Mouse (Mus musculus) cortical plate, adult 2 months (tissue): Measurements from ENCODE around the gene Rora.

Experiments
- CTCF ChIP-seq: fragments of 200-500 bp; IDR thresholded peaks from 2 replicates; pipeline ENCODE4 v1.5.1; 2011; ENCODE audit warnings: mild to moderate bottlenecking, control low read depth, low read length; ENCODE audit not compliant: insufficient read depth; ENCODE audit errors: extremely low read depth
- POLR2A ChIP-seq: fragments of 200-500 bp; IDR thresholded peaks from 2 replicates; pipeline ENCODE4 v1.6.1; 2011; ENCODE audit warnings: mild to moderate bottlenecking, low read length, control low read depth; ENCODE audit not compliant: insufficient read depth; ENCODE audit errors: extremely low read depth

DNA sequence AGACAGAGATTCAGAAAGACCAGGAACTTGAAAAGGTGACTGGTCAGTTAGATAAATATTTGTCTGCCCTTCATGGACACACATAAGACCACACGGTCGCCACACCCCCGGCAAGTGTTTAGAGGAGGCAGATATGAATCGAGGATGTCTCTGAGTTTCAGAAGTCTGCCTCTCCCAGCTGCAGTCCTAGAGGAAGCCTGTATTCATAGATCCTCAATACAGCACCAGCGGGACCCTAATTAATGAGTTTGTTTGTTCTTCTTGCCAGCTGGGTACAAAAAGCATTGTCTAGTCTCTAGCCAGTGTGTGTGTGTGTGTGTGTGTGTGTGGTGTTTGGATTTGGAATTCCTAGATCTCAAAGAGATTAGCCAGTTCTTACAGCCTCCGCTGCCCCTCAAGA is 228.3 kb downstream of the Rora start:
- TF ChIP-seq POLR2A (no peak), CTCF (no peak)
